Mouse (Mus musculus): ENCODE data around the gene Lmbr1l. TPM values are rescaled to one million over a fixed set of nuclear protein-coding genes. Genes with fewer than 3 reads are reported as not detected.

Gene Lmbr1l
- total and polyA plus RNA-seq, 3 experiments, result 23.4 to 30.4 (median 27.9) TPM

- dilution Hi-C loops (cut with MboI; ENCODE audit: extremely low pct_ligation_motif_present, extremely low pct_unique_long_range_greater_than_20kb, low sequenced_read_pairs) (no loop called here), in situ Hi-C loops (cut with MboI; ENCODE audit: low pct_ligation_motif_present, low pct_unique_long_range_greater_than_20kb, low sequenced_read_pairs) (no loop called here)
- no peaks in the 10 kb centered on the region for H3K9me3 ChIP-seq (replicated peaks; ENCODE audit: low read length)
- H3K4me2 ChIP-seq (ENCODE audit: insufficient read depth, low read depth, poor library complexity, severe bottlenecking), result no peak overlapping the region
- no peaks in the 10 kb centered on the region for H3K27me3 ChIP-seq (replicated peaks)
- no peak overlapping the region for H3K4me3 ChIP-seq (replicated peaks in 1 of 3; ENCODE audit: low read depth in 2 of 3, low read length in 2 of 3, poor library complexity in 1 of 3)
- H3K9ac ChIP-seq (ENCODE audit: insufficient read depth, low read depth), result no peak overlapping the region
- TF ChIP-seq TCF12 (IDR thresholded peaks at IDR 0.05; ENCODE audit: low read depth, low read length) (no peak), ZKSCAN1 (IDR thresholded peaks at IDR 0.05; ENCODE audit: borderline replicate concordance, low read depth, low read length) (no peak), RCOR1 (conservative IDR thresholded peaks at IDR 0.05; ENCODE audit: low read depth, low read length) (no peak), NELFE (IDR thresholded peaks at IDR 0.05; ENCODE audit: low read depth, low read length) (no peak), NRF1 (IDR thresholded peaks at IDR 0.05; ENCODE audit: low read depth, low read length) (no peak), UBTF (IDR thresholded peaks at IDR 0.05; ENCODE audit: low read depth, low read length) (no peak), ETS1 (conservative IDR thresholded peaks at IDR 0.05; ENCODE audit: low read depth, low read length) (no peak), CHD2 (IDR thresholded peaks at IDR 0.05; ENCODE audit: low read length) (no peak), TBP (conservative IDR thresholded peaks at IDR 0.05; ENCODE audit: low read depth, low read length) (no peak), E2F4 (IDR thresholded peaks at IDR 0.05; ENCODE audit: insufficient replicate concordance, low read depth, low read length) (no peak), KAT2A (IDR thresholded peaks at IDR 0.05; ENCODE audit: insufficient replicate concordance, low read length) (no peak), MXI1 (IDR thresholded peaks at IDR 0.05; ENCODE audit: low read depth, low read length) (no peak), BHLHE40 (IDR thresholded peaks at IDR 0.05; ENCODE audit: low read depth, low read length) (no peak), EP300 (IDR thresholded peaks at IDR 0.05; ENCODE audit: low read length) (no peak), SIN3A (IDR thresholded peaks at IDR 0.05; ENCODE audit: low read length) (no peak), POLR2AphosphoS2 (IDR thresholded peaks at IDR 0.05; ENCODE audit: low read depth, low read length) (no peak), MAFK (IDR thresholded peaks at IDR 0.05; ENCODE audit: insufficient replicate concordance, low read length) (no peak)
- peaks cover 2 to 19% of the 10 kb centered on the region in 2 experiments; a peak in 3 of 4 replicates for H3K4me1 ChIP-seq (ENCODE audit: control insufficient read depth in 1 of 2, insufficient read depth in 2 of 2)
- H3K79me2 ChIP-seq (replicated peaks; ENCODE audit: control insufficient read depth, extremely low read depth, insufficient read depth, poor library complexity, severe bottlenecking), result no peaks in the 10 kb centered on the region
- no peak for DNase-seq (ENCODE audit: extremely low read depth)
- no peak overlapping the region for H3K27ac ChIP-seq (ENCODE audit: insufficient read depth, low read depth)
- no peaks in the 10 kb centered on the region for H3K36me3 ChIP-seq (replicated peaks in 1 of 2; ENCODE audit: control insufficient read depth in 1 of 2, insufficient read depth in 1 of 2, low read length in 1 of 2)
Measured at GRCm38 (mm10) chr15:98959531-98959930, 41.5 kb upstream of the Lmbr1l start.

GRCm38 (mm10) chr15:98958901-98959420 is 40.9 kb upstream of the Lmbr1l start:
- dilution Hi-C loops (cut with MboI; ENCODE audit: extremely low pct_ligation_motif_present, extremely low pct_unique_long_range_greater_than_20kb, low sequenced_read_pairs) (no loop called here), in situ Hi-C loops (cut with MboI; ENCODE audit: low pct_ligation_motif_present, low pct_unique_long_range_greater_than_20kb, low sequenced_read_pairs) (no loop called here)
- Histone ChIP-seq H3K9ac (ENCODE audit: insufficient read depth, low read depth) (no peak overlapping the region), H3K79me2 (replicated peaks; ENCODE audit: control insufficient read depth, extremely low read depth, insufficient read depth, poor library complexity, severe bottlenecking) (no peaks in the 10 kb centered on the region), H3K4me1 (ENCODE audit: control insufficient read depth in 1 of 2, insufficient read depth in 2 of 2) (peaks cover 2 to 24% of the 10 kb centered on the region in 2 experiments), H3K4me2 (ENCODE audit: insufficient read depth, low read depth, poor library complexity, severe bottlenecking) (no peak overlapping the region), H3K27me3 (replicated peaks) (no peaks in the 10 kb centered on the region), H3K27ac (ENCODE audit: insufficient read depth, low read depth) (no peak overlapping the region), H3K9me3 (replicated peaks; ENCODE audit: low read length) (no peaks in the 10 kb centered on the region), H3K36me3 (replicated peaks in 1 of 2; ENCODE audit: control insufficient read depth in 1 of 2, insufficient read depth in 1 of 2, low read length in 1 of 2) (no peaks in the 10 kb centered on the region), H3K4me3 (replicated peaks in 1 of 3; ENCODE audit: low read depth in 2 of 3, low read length in 2 of 3, poor library complexity in 1 of 3) (no peak overlapping the region)
- DNase-seq (ENCODE audit: extremely low read depth), result no peak
- no peak for TF ChIP-seq PAX5 (IDR thresholded peaks at IDR 0.05; ENCODE audit: low read length)
- peak; percentile 39; the same call in 1 of the 2 replicates for TF ChIP-seq ZNF384 (IDR thresholded peaks at IDR 0.05; ENCODE audit: low read depth, low read length)
- TF ChIP-seq NELFE (IDR thresholded peaks at IDR 0.05; ENCODE audit: low read depth, low read length), result no peak

Measured in CH12.LX (cell line).